Mouse (Mus musculus): Measurements from ENCODE around the gene Stard3nl. TPM values are rescaled to one million over a fixed set of nuclear protein-coding genes. Genes with fewer than 3 reads are reported as not detected.

The Stard3nl gene
- polyA plus RNA-seq (2014; fragmentation: Illumina TruSeq; extraction: RNeasy Lipid Tissue Mini Kit (QIAGEN cat#74804); ENCODE audit: low read depth, low replicate concordance), result 17.2 TPM

DNA sequence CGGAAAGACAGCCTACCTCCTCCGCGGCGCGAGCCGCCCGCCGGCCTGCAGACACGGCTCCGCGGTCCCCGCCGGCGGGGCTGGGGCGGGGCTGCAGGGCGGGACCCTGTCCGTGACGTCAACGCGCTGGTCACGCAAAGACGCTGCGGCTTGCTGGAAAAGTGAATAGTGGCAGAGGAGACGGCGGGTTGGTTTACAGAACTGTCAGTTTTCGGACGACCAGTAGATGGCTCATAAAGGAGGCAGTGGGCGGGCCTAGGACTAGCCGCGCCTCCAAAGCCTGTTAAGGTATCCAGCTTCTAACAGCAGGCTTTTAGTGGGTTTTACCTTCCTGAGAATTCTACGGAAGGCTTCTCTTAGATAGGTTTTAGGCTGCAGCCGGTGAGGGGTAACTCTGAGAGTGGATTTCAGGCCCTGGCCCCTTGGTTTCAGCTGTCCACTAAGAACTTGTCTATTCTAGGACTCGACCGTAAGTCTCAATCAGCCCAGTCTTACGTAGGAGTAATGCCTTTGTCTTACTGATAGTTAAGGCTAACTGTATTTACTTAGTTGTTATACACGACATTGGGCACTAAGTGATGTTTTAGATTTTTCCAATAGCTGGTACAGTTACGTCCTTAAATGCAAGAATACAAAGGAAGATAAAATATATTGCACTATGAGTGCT lies at the start of gene Stard3nl:
Gene Stard3nl, minus strand, starts transcription at position 108 of the 667 bp plus-strand sequence.

Other genes starting within 250 kb of the Stard3nl start
- 24.0 TPM for gene Epdr1, start 224.1 kb upstream of the Stard3nl start, polyA plus RNA-seq (2014; fragmentation: Illumina TruSeq; extraction: RNeasy Lipid Tissue Mini Kit (QIAGEN cat#74804); ENCODE audit: low read depth, low replicate concordance)
- 0.34 TPM for gene Sfrp4, start 227.3 kb upstream of the Stard3nl start, polyA plus RNA-seq (2014; fragmentation: Illumina TruSeq; extraction: RNeasy Lipid Tissue Mini Kit (QIAGEN cat#74804); ENCODE audit: low read depth, low replicate concordance)